Mouse (Mus musculus) small intestine, adult 2 months (tissue): ENCODE measurements around the gene Islr. TPM values are rescaled to one million over a fixed set of nuclear protein-coding genes. Genes with fewer than 3 reads are reported as not detected.
"Not testable (repeated sequence)": the region's sequence is repeated elsewhere in the genome, so short reads cannot be mapped to it uniquely, and the experiment has no call there.

Experiments used
- H3K27ac ChIP-seq: fragments of 200-500 bp; 2 replicates; pipeline ENCODE4 v1.5.1; 2012; ENCODE audit warnings: low read depth, low read length, control low read depth, inconsistent platforms; ENCODE audit not compliant: insufficient read depth
- H3K27me3 ChIP-seq: fragments of 200-500 bp; 2 replicates; pipeline ENCODE4 v1.6.1; 2012; ENCODE audit warnings: mild to moderate bottlenecking, moderate library complexity, low read length, inconsistent platforms; ENCODE audit not compliant: control insufficient read depth, insufficient read depth
- H3K36me3 ChIP-seq: fragments of 200-500 bp; 2 replicates; pipeline ENCODE4 v1.6.1; 2012; ENCODE audit warnings: mild to moderate bottlenecking, low read length, control low read depth, inconsistent platforms; ENCODE audit not compliant: control insufficient read depth, insufficient read depth
- H3K4me1 ChIP-seq: fragments of 200-500 bp; 2 replicates; pipeline ENCODE4 v1.6.1; 2012; ENCODE audit warnings: low read length, inconsistent platforms, mixed read lengths; ENCODE audit not compliant: control insufficient read depth, insufficient read depth, insufficient read length
- H3K4me3 ChIP-seq: fragments of 200-500 bp; 2 replicates; pipeline ENCODE4 v1.5.1; 2012; ENCODE audit warnings: low read depth, mild to moderate bottlenecking, control low read depth, inconsistent platforms, low read length, moderate library complexity
- CTCF ChIP-seq: fragments of 200-500 bp; IDR thresholded peaks from 2 replicates; pipeline ENCODE4 v1.5.1; 2012; ENCODE audit warnings: low read depth, mild to moderate bottlenecking, control low read depth, inconsistent platforms, low read length, moderate library complexity, mixed read lengths; ENCODE audit not compliant: insufficient replicate concordance, insufficient read length; ENCODE audit errors: extremely low read depth
- POLR2A ChIP-seq: fragments of 200-500 bp; IDR thresholded peaks from 2 replicates; pipeline ENCODE4 v1.6.1; 2012; ENCODE audit warnings: low read depth, mild to moderate bottlenecking, control low read depth, inconsistent platforms, low read length, moderate library complexity
- WGBS: fragments of 180-500 bp; shearing (Covaris S2); methylation state at CpG from one replicate; pipeline ENCODE4 v1.1.7; 2018; 5-methylcytosine and 5-hydroxymethylcytosine counted together
- polyA plus RNA-seq: library from polyadenylated mRNA; depleted of rRNA; stranded (reverse); fragments of >200 nt; gene quantifications from 2 replicates; pipeline ENCODE4 v1.2.3, GENCODE M21; 2012; rRNA removed

Gene Islr
- 27.5 and 31.4 TPM in 2 replicates for polyA plus RNA-seq

GRCm38 (mm10) chr9:58203516-58204447 is at the start of gene Islr, which contains the start of gene Islr2:
Islr (minus strand) TSS chr9:58204306.
Islr2 (minus strand) TSS chr9:58204319.
- 6% methylated on average over 42 of the region's 42 CpGs for WGBS
- Histone ChIP-seq H3K27ac (no peak within 1 kb of the TSS), H3K36me3 (no peaks in the 10 kb centered on the region), H3K4me1 (no peaks in the 10 kb centered on the region), H3K4me3 (peak within 1 kb of the TSS; percentile 66), H3K27me3 (peaks cover 46% of the 10 kb centered on the region)
- TF ChIP-seq POLR2A: peak; percentile 7; the same call in 1 of the 2 replicates
- peak; percentile 43; the same call in 1 of the 2 replicates for TF ChIP-seq CTCF

DNA sequence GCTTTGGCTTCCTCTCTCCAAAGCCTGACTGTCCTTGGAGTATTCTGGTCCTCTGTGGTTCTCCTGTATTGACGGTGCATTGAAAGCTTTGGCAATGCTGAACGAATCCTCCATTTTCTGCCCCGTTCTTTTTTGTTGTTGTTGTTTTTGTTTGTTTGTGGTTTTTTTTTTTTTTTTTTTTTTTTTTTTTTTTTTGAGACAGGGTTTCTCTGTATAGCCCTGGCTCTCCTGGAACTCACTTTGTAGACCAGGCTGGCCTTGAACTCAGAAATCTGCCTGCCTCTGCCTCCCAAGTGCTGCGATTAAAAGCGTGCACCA is 49.7 kb upstream of the Islr start:
- H3K27me3 ChIP-seq, H3K36me3 ChIP-seq, H3K4me1 ChIP-seq: not testable (repeated sequence)
- Histone ChIP-seq H3K27ac (peak overlapping the region; percentile 59), H3K4me3 (peak overlapping the region; percentile 73)
- WGBS: 45% methylated on average over 5 of the region's 5 CpGs

DNA sequence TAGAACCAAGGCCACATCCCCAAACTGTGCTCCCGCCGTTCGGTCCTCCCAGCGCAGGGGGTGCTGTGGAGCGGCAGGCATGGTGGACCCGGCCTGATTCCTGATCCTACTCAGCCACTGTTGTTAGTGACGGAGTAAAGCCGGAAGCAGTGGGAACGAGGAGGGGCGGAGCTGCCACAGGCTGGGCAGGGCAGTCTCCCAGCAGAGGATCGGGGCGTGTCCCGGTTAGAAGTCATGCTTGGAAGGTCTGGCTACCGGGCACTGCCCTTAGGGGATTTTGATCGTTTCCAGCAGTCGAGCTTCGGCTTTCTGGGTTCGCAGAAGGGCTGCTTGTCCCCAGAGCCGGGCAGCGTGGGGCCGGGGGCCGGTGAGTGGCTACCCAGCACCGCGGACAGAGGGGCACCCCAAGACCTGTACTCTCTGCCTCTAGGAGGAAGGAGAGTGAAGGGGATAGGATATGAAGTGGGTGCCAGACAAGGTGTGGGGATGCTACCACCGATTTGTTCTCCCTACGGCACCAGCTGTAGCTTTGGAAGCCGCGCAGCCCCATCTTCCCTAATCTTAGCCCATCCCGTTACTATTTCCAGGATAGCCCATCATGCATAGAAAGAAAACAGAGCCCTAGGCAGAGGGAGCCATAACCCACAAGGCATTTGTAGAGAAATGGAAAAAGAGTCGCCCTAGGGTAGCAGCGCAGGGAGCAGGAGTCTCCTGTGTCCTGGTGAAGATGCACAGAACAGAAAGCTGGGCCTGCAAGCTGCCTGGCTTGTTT is 49.1 kb upstream of the Islr start, which contains the start of gene Stoml1:
Gene Stoml1, plus strand, starts transcription at position 132 of the 772 bp plus-strand sequence.
- Histone ChIP-seq H3K4me1 (peaks cover 7% of the 10 kb centered on the region; the same call in 1 of the 2 replicates), H3K27me3 (no peaks in the 10 kb centered on the region), H3K4me3 (peak within 1 kb of the TSS; percentile 73), H3K27ac (peak within 1 kb of the TSS; percentile 59), H3K36me3 (peaks cover 7% of the 10 kb centered on the region)
- TF ChIP-seq CTCF (peak; percentile 81), POLR2A (peak; percentile 40; the same call in 1 of the 2 replicates)
- under 1% methylated on average over 31 of the region's 31 CpGs for WGBS

GRCm38 (mm10) chr9:58250730-58251129 is 46.6 kb upstream of the Islr start:
- Histone ChIP-seq H3K27ac (peak overlapping the region; percentile 88; the same call in 1 of the 2 replicates), H3K4me1 (peaks cover 13% of the 10 kb centered on the region)
- not testable (repeated sequence) for H3K4me3 ChIP-seq, H3K36me3 ChIP-seq, H3K27me3 ChIP-seq
- 88% methylated on average over 1 of the region's 1 CpGs for WGBS

DNA sequence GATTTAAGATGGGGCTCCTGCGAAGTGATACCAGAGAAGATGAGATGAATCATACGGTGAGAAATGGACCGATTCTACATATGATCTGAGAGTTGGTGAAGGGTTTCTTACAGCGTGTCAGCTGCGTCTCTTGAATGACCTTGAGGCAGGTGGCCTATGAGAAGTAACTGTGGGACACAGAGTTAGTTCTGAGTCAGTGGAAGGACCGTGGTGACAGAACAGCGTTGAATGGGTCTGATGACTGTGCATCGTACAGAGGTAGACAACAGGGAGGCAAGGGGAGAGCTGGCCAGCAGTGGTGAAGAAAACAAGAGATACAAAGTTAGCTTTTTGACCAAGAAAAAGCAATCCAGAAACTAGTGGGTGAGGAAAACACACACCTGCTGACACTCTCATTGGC is 46.2 kb upstream of the Islr start:
- 61% methylated on average over 8 of the region's 8 CpGs for WGBS
- Histone ChIP-seq H3K27me3 (no peaks in the 10 kb centered on the region), H3K27ac (peak overlapping the region; percentile 88), H3K36me3 (peaks cover 5% of the 10 kb centered on the region), H3K4me3 (no peak overlapping the region), H3K4me1 (peaks cover 13% of the 10 kb centered on the region)
- TF ChIP-seq POLR2A (no peak), CTCF (no peak)

- TF ChIP-seq POLR2A: peak; percentile 65; the same call in 1 of the 2 replicates
- TF ChIP-seq CTCF: peak; percentile 23; the same call in 1 of the 2 replicates
- peak within 1 kb of the TSS; percentile 88 for H3K27ac ChIP-seq
- peaks cover 13% of the 10 kb centered on the region for H3K4me1 ChIP-seq
- peak within 1 kb of the TSS; percentile 79 for H3K4me3 ChIP-seq
- under 1% methylated on average over 16 of the region's 16 CpGs for WGBS
- no peaks in the 10 kb centered on the region for H3K27me3 ChIP-seq
- H3K36me3 ChIP-seq: peaks cover 5% of the 10 kb centered on the region
These were observed 45.6 kb upstream of the Islr start, which contains the start of gene Pml for GRCm38 (mm10) chr9:58249592-58250192. Pml (minus strand) TSS chr9:58249786.
